Mouse (Mus musculus): ENCODE data around the gene Mmab. TPM values are rescaled to one million over a fixed set of nuclear protein-coding genes. Genes with fewer than 3 reads are reported as not detected.
A peak's percentile ranks its signal among the peaks of the same experiment; 100 is the strongest.

The Mmab gene
- polyA plus RNA-seq (2012; ENCODE audit: insufficient read depth, insufficient read length, missing spikeins): 32.1 and 36.7 TPM in 2 replicates

DNA sequence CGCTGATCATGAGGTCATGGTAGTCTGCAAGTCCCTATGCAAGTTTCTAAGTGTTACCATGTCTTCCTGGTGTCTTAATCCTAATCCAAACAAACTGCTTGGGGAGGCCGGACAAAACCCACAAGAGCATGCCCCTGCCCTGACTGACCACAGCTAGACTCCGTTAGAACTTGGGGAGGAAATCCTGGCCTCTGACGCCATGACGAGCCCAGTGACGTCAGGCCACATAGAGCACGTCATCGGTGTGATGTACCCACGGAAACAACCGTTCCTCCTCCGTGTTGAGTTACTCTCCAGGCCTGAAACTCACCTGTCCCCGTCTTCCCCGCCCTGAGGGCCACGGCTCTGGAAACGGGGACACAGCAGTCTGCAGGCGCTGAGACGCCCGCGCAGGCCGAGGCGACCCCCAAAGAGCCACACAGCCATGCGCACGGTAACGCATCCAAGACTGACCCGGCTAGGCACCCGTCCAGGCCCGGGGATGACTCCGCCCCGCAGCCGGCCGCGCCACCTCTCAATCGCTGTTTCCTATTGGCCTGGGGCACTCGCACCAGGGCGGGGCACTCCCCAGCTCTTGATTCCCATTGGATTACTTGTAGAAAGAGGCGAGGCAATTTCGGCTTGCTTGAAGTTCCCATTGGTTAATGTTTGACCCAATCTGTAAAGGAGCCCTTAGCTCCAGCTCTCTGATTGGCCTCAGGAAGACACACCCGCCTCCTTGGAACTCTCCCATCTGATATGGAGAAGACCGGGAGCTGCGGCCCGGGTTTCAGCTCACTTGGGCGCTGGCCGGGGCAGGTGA, at the start of gene Mmab, which contains the start of gene Mvk:
TSS of gene Mmab (minus strand) at position 495 of the 802 bp plus-strand sequence.
TSS of gene Mvk (plus strand) at position 704 of the 802 bp plus-strand sequence.
- Histone ChIP-seq H3K27ac (replicated peaks; ENCODE audit: low read depth, low read length) (peak within 1 kb of the TSS; percentile 36), H3K4me1 (ENCODE audit: control insufficient read depth, insufficient read depth, insufficient read length, low read length) (no peaks in the 10 kb centered on the region), H3K4me3 (ENCODE audit: insufficient read depth, low read depth, low read length) (peak within 1 kb of the TSS; percentile 76)

DNA sequence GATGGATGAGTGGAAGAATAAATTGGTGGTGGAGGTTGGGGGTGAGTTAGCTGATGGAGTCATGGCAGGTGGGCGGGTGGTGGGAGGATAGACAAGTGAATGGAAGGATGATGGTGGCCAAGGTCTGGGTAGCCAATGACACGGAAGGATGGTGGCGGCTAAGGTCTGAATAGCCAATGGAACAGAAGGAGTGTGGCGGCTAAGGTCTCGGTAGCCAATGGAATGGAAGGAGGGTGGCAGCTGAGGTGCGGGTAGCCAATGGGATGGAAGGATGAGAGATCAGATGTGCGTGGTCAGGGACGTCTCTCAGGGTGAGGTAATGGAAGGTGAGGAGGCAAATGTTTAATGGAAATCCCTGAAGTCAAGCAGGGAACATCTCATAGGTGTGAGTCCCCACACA, 46.4 kb upstream of the Mmab start:
- Histone ChIP-seq H3K4me3 (ENCODE audit: insufficient read depth, low read depth, low read length) (no peak overlapping the region), H3K4me1 (ENCODE audit: control insufficient read depth, insufficient read depth, insufficient read length, low read length) (no peaks in the 10 kb centered on the region; the same call in 1 of the 2 replicates), H3K27ac (replicated peaks; ENCODE audit: low read depth, low read length) (no peak overlapping the region)

DNA sequence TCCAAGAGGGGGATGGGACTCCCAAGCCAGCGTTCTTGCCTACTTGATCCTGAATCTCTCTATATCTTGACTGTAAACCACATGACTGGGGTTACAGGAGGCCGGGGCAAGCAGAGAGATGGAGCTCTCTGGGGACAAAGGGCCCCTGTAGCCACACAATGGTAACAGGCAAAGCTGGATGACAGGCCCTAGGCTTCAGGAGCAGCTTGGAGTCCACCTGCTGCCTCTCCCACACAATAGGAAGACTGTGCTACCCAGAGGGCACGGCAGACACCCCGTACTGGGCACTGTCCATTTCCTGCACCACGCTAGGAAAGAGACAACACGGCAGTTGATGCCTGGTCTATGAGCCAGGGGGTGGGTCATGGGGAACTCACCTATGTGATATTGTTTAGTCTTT, 45.7 kb upstream of the Mmab start:
- Histone ChIP-seq H3K4me1 (ENCODE audit: control insufficient read depth, insufficient read depth, insufficient read length, low read length) (no peaks in the 10 kb centered on the region; the same call in 1 of the 2 replicates), H3K27ac (replicated peaks; ENCODE audit: low read depth, low read length) (no peak overlapping the region), H3K4me3 (ENCODE audit: insufficient read depth, low read depth, low read length) (no peak overlapping the region)

DNA sequence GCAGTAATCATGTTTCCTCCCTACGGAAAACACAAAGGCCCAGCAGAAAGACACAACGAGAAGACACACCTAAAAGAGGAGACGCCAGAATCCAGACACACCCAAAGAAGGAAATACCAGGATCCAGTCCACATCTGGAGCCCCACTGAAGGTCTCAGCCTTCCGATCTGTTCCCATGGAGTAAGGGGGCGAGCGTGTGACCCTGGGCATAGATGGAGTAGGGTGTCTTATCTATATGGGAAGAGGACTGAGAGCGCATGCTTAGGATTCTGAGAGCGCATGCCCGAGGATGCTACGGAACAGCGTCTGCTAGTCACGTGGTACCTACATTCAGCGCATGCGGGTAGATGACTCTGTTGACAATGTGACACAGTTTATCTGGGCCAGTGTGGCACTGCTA, 41.8 kb upstream of the Mmab start:
- Histone ChIP-seq H3K4me3 (ENCODE audit: insufficient read depth, low read depth, low read length) (no peak overlapping the region), H3K27ac (replicated peaks; ENCODE audit: low read depth, low read length) (no peak overlapping the region), H3K4me1 (ENCODE audit: control insufficient read depth, insufficient read depth, insufficient read length, low read length) (no peaks in the 10 kb centered on the region; the same call in 1 of the 2 replicates)

DNA sequence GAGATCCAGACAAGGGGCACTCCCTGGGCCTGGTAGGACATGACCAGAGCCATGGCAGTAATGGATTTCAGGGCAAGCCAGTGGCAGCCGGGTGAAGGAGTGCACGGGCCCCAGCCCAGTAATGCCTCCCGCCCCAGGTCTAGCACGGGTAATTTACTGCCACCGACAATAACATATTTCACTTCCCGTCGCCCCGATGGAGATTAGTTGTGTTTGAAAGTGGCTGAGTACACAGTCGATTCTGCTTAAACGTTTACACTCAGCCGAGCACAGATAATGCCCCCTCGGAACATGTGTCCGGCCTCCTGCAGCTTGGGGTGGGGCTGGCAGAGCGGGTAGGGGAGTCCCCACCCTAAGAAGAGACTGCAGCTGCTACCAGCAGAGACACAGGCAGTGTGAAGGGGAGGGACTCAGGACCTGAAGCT, 38.7 kb upstream of the Mmab start:
- Histone ChIP-seq H3K4me3 (ENCODE audit: insufficient read depth, low read depth, low read length) (no peak overlapping the region), H3K4me1 (ENCODE audit: control insufficient read depth, insufficient read depth, insufficient read length, low read length) (no peaks in the 10 kb centered on the region), H3K27ac (replicated peaks; ENCODE audit: low read depth, low read length) (no peak overlapping the region)

DNA sequence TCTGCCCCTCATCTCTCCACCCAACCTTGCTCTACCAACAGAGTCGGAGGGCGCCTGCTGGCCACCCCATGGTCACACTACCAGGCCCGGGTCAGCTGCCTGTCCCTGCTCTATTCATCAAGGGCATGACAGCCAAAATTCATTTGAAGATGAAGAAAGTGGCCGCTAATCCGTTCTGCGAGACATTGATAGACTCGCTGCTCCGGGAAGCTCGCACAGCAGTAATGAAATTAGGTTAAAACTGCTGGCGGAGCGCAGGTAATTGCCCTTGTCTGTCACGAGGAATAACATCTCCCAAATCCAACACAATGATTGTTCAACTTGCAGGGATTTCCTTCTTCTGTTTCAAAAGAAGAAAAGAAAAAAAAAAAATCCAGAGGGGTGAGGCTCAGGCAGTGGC, 34.4 kb upstream of the Mmab start:
- H3K4me1 ChIP-seq (ENCODE audit: control insufficient read depth, insufficient read depth, insufficient read length, low read length): no peaks in the 10 kb centered on the region
- H3K27ac ChIP-seq (replicated peaks; ENCODE audit: low read depth, low read length): no peak overlapping the region
- no peak overlapping the region for H3K4me3 ChIP-seq (ENCODE audit: insufficient read depth, low read depth, low read length)

DNA sequence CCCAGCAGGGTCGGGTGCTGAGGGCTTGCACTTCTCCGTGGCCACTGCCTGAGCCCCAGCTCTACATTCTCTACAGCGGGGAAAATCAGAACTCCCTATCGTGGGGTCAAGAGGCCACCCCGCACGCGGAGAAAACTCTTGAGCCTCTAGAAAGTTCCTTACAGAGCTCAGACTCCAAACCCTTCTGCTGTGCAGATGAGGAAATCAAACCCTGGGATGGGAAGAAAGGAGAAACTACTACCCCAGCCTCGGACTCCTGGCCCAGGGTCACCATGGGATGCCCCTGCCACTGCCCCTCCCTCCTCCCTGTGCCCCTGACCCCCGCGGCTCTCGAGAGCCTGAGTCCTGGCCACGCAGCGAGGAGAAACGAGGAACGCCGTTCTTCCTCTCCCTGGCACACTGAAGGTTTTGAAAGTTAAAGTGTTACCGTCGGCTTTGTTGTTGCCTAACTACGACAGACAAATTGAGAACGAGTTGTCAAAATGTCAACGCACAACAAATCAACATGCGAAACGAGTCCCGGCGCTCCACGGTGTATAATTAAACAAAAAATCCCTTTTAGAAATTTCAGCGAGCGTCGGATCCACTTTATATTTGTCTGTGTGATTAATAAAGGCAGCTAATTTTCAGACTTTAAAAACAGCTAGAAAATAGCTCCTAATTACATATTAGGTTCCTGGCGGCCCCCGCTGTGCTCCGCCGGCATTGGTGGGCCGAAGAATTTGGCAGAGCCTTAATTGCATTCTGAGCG, 31.1 kb upstream of the Mmab start:
- H3K27ac ChIP-seq (replicated peaks; ENCODE audit: low read depth, low read length): no peak overlapping the region
- H3K4me1 ChIP-seq (ENCODE audit: control insufficient read depth, insufficient read depth, insufficient read length, low read length): no peaks in the 10 kb centered on the region
- no peak overlapping the region for H3K4me3 ChIP-seq (ENCODE audit: insufficient read depth, low read depth, low read length)

DNA sequence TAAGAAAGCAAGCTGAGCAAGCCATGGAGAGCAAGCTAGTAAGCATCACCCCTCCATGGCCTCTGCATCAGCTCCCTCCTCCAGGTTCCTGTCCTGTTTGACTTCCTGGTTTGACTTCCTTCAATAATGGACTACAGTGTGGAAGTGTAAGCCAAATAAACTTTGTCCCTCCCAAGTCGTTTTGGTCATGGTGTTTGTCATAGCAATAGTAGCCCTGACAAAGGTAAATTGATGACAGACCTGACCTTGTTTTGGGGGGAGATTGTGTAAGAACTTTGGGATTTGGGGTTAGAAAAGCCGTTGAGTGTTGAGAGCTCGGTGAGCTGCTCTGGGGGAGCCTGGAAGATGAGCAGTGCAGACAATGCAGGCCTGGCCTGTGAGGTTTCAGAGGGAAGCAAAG, 26.5 kb upstream of the Mmab start:
- Histone ChIP-seq H3K4me3 (ENCODE audit: insufficient read depth, low read depth, low read length) (no peak overlapping the region), H3K27ac (replicated peaks; ENCODE audit: low read depth, low read length) (no peak overlapping the region), H3K4me1 (ENCODE audit: control insufficient read depth, insufficient read depth, insufficient read length, low read length) (peaks cover 5% of the 10 kb centered on the region)

DNA sequence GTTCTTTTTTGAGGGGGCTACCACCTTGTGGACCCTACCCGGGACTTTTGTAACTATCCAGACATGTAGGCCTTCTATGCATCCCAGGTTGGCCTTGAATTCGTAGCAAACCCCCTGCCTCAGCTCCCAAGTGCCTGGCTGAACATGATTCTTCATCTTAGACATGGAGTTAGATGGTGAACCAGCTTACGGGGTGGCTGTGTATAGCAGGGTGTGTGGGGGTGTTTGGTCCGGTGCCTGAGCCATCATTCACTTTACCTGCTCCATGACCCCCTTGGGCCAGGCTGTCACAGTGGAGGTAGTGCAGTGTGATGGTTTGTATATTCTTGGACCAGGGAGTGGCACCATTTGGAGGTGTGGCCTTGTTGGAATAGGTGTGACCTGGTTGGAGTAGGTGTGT, 24.1 kb upstream of the Mmab start:
- Histone ChIP-seq H3K27ac (replicated peaks; ENCODE audit: low read depth, low read length) (no peak overlapping the region), H3K4me3 (ENCODE audit: insufficient read depth, low read depth, low read length) (no peak overlapping the region), H3K4me1 (ENCODE audit: control insufficient read depth, insufficient read depth, insufficient read length, low read length) (peaks cover 5% of the 10 kb centered on the region)

DNA sequence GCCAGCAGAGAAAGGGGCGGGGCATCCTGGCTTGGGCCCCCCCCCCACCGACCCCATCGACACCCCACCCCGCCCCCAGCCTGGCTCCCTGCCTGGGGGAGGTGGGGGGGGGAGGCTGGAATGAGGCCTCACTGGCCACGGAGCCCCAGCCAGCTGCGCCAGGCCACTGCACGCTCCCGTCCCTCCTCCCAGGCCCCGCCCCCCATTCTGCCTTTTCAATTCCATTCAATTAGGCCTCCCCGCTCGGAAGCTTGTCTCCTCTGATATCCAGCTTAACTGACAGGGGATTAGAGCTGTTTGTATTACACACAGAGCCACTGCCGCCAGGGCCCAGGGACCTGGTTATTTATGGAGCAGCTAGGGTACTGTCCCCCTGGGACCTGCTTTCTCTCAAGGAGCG, 23.6 kb upstream of the Mmab start:
- Histone ChIP-seq H3K4me3 (ENCODE audit: insufficient read depth, low read depth, low read length) (no peak overlapping the region), H3K4me1 (ENCODE audit: control insufficient read depth, insufficient read depth, insufficient read length, low read length) (peaks cover 5% of the 10 kb centered on the region), H3K27ac (replicated peaks; ENCODE audit: low read depth, low read length) (no peak overlapping the region)

DNA sequence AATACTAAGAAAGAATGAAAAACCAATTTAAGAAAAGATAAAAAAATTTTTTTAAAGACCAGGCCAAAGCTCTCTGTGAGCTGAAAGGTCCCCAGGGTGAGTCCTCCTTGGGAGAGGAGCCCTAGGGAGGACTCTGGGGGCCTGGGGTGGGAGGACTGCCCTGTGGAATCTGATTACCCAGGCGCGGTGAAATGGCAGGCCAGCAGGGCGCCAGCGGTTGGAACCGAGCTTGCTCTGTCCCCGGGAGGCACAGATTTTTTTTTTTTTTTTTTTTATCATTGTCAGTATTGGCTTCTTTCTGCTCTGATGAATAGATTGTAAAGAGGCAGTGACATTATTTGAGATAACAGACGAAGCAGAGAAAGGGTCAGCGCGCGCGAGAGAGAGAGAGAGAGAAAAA, 23.2 kb upstream of the Mmab start:
- no peak overlapping the region for H3K27ac ChIP-seq (replicated peaks; ENCODE audit: low read depth, low read length)
- peaks cover 5% of the 10 kb centered on the region for H3K4me1 ChIP-seq (ENCODE audit: control insufficient read depth, insufficient read depth, insufficient read length, low read length)
- no peak overlapping the region for H3K4me3 ChIP-seq (ENCODE audit: insufficient read depth, low read depth, low read length)

DNA sequence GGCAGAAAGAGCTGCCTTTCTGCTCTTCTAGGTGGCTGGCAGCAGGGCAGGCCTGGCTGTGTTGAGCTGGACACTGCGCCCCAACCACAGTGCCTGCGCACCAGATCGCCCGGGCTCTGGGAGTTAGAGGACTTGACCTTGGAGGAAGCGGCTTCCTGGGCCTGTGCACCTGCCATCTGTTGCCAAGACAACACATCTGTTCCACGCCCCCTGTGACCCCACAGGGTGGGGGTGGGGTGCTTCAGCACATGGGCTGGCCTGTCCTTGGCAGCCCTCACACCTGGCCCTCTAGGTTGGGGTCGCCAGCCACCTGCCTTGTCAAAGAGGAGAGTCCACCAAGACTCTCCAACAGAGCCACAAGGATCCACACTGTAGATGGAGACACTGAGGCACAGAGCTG, 21.8 kb upstream of the Mmab start:
- Histone ChIP-seq H3K4me1 (ENCODE audit: control insufficient read depth, insufficient read depth, insufficient read length, low read length) (peaks cover 7% of the 10 kb centered on the region), H3K27ac (replicated peaks; ENCODE audit: low read depth, low read length) (no peak overlapping the region), H3K4me3 (ENCODE audit: insufficient read depth, low read depth, low read length) (no peak overlapping the region)

DNA sequence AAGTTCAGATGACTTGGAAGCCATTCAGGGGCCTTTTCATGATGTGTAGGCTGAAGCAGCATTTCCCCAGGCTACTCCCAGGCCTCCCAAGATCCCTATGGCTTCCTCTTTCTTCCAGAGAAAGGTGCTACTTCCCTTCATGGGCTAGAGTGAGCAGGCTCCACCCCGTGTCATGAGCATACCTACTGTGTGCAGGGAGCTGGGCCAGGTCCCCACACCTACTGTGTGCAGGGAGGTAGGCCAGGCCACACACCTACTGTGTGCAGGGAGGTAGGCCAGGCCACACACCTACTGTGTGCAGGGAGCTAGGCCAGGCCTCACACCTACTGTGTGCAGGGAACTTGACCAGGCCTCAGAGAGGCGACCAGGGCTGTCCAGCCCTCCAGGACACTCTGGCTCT, 20.7 kb upstream of the Mmab start:
- no peak overlapping the region for H3K27ac ChIP-seq (replicated peaks; ENCODE audit: low read depth, low read length)
- peaks cover 7% of the 10 kb centered on the region for H3K4me1 ChIP-seq (ENCODE audit: control insufficient read depth, insufficient read depth, insufficient read length, low read length)
- H3K4me3 ChIP-seq (ENCODE audit: insufficient read depth, low read depth, low read length): no peak overlapping the region

DNA sequence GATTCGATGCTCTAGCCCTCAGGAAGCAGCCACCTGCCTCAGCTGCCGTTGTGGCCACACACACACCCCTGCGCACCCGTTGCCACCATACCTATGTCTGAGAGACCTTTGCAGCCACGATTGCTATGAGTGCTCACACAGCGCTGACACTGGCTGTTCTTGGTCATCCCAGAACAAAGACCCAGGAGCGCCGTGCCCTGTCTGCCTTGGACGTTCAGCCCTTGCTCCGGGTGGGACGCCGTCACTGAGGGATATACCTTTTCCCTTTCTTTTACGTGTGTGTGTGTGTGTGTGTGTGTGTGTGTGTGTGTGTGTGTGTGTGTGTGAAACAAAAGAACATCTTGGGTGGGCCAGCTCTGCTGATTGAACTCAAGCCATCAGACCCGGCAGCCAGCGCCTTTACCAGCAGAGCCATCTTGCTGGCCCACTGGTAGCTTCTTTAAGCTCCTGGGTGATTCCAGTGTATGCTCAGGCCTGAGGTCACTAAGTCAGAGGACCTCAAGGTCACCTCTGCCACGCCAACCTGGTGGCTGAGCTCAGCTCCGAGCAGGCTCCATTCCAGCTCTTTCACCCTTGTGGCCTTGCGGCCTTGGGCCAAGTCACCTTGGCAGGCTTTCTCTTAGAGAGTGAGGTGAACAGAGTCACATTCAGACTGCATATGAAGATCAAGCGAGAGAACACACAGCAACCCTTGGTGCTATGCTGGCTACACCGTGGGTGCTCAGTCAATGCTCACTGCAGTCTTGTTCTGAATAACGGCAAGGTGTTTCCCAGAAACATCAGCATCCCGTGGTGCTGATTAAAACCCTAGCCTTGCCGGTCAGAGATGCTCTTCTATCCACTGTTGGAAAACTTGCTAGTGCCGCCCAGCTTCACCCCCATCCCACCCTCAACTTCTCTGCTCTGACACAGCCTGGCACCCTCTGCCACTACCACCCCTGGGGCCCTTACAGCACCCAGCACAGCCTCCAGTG, 18.5 kb upstream of the Mmab start:
- H3K27ac ChIP-seq (replicated peaks; ENCODE audit: low read depth, low read length): peak overlapping the region; percentile 67
- H3K4me3 ChIP-seq (ENCODE audit: insufficient read depth, low read depth, low read length): no peak overlapping the region

DNA sequence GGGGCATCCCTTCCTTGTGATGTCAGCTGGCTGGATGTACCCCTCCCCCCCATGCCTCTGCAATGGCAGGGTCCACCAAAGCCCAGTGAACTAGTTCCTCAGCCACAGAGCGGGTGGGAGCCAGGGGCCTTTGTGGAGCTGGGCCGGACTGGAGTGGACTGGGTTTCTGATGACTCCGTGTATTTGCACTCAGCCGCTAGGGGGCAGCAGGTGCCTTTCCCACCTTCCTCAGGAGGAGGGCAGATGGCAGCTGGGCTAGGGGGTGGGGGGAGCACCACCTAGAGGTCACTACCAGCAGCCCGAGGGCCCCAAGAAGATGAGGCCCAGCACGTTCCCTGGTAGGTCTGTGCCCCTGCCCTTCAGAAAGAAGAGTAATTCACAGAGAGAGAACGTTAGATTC, 17.4 kb upstream of the Mmab start:
- Histone ChIP-seq H3K27ac (replicated peaks; ENCODE audit: low read depth, low read length) (no peak overlapping the region), H3K4me3 (ENCODE audit: insufficient read depth, low read depth, low read length) (no peak overlapping the region), H3K4me1 (ENCODE audit: control insufficient read depth, insufficient read depth, insufficient read length, low read length) (peaks cover 4% of the 10 kb centered on the region)

More for the DNA sequence above, 18.5 kb upstream of the Mmab start:
- peaks cover 7% of the 10 kb centered on the region for H3K4me1 ChIP-seq (ENCODE audit: control insufficient read depth, insufficient read depth, insufficient read length, low read length)

All from brown adipose tissue, adult 24 weeks (tissue).